Mouse (Mus musculus): ENCODE results near the gene C3. TPM values are rescaled to one million over a fixed set of nuclear protein-coding genes. Genes with fewer than 3 reads are reported as not detected.

Gene C3
- polyA plus RNA-seq, 1 experiment from 2014 or later, result 2.1 TPM

DNA sequence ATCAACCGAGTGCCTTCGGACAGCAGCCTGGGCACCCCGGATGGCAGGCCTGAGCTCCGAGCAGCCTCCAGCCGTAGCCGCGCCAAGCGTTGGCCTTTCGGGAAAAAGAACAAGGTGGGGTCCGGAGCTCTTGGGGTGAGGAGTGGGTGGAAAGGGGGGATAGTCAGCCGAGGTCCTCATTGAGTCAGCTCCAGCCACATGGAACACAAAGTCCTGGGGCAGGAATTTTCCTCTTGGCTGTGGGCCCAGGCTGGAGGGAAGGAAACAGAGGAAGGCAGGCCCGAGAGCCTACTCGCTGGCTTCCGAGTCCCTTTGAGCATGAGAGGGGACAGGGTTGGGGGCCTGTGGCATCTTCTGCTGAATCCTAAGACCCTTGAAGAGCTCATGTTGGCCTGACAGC, 27.4 kb upstream of the C3 start:
- WGBS, result 88% methylated on average over 14 of the region's 14 CpGs
- H3K4me3 ChIP-seq (ENCODE audit: low read length), result no peak overlapping the region
- H3K9me3 ChIP-seq (ENCODE audit: control insufficient read depth, low read length), result no peaks in the 10 kb centered on the region
- no peak overlapping the region for H3K4me2 ChIP-seq (ENCODE audit: low read length)
- H3K9ac ChIP-seq (ENCODE audit: low read depth, low read length), result no peak overlapping the region
- H3K27ac ChIP-seq (ENCODE audit: low read depth, low read length), result no peak overlapping the region
- H3K27me3 ChIP-seq (replicated peaks; ENCODE audit: control insufficient read depth, insufficient read depth, low read length), result no peaks in the 10 kb centered on the region
- H3K4me1 ChIP-seq (ENCODE audit: control insufficient read depth, insufficient read depth, low read depth, low read length), result peaks cover 4% of the 10 kb centered on the region
- peaks cover 2% of the 10 kb centered on the region; the same call in 1 of the 2 replicates for H3K36me3 ChIP-seq (ENCODE audit: control insufficient read depth, insufficient read depth, low read length)
- no peak for ATAC-seq

DNA sequence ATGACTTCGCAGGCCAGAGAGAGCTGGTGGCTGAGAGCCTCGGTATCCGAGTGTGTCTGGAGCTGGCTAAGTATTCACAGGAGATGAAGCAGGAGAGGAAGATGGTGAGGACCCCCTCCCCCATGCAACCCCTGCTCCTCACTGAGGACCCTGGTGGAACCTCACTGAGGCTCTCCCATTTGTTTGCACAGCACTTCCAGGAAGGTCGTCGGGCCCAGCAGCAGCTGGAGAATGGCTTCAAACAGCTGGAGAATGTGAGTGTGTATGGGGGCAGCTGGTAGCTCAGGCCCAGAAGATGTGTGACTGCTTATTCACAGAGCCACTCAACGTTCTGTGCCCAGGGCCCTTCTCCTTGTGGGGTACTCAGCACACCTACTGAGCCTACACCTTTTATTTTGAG, 25.4 kb upstream of the C3 start:
- Histone ChIP-seq H3K9ac (ENCODE audit: low read depth, low read length) (no peak overlapping the region), H3K27ac (ENCODE audit: low read depth, low read length) (no peak overlapping the region), H3K27me3 (replicated peaks; ENCODE audit: control insufficient read depth, insufficient read depth, low read length) (0 out of 2 replicates have a peak, but pooled peaks cover 2% of the 10 kb centered on the region), H3K4me2 (ENCODE audit: low read length) (no peak overlapping the region), H3K9me3 (ENCODE audit: control insufficient read depth, low read length) (no peaks in the 10 kb centered on the region), H3K4me1 (ENCODE audit: control insufficient read depth, insufficient read depth, low read depth, low read length) (peaks cover 19% of the 10 kb centered on the region), H3K4me3 (ENCODE audit: low read length) (no peak overlapping the region), H3K36me3 (ENCODE audit: control insufficient read depth, insufficient read depth, low read length) (peaks cover 2% of the 10 kb centered on the region; the same call in 1 of the 2 replicates)
- 85% methylated on average over 6 of the region's 6 CpGs for WGBS
- no peak for ATAC-seq

DNA sequence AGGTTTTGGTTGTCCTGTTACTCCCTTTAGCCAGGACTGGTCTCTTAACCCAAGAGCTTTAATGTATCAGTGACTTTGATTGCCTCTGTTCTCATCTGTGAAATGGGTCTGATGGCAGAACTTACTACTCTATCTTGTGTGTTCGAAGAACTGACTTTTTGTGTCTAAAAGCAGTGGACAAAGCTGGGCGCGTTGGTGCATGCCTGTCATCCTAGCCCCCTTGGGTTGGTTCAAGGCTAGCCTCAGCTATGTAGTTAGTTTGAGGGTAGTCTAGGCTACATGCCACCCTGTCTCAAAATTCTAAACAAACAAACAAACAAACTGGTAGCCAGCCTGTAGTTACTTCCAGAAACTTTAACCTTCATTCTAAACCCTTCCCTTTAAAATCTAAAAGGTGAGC, 23.5 kb upstream of the C3 start:
- Histone ChIP-seq H3K27me3 (replicated peaks; ENCODE audit: control insufficient read depth, insufficient read depth, low read length) (0 out of 2 replicates have a peak, but pooled peaks cover 2% of the 10 kb centered on the region), H3K4me2 (ENCODE audit: low read length) (no peak overlapping the region), H3K9me3 (ENCODE audit: control insufficient read depth, low read length) (no peaks in the 10 kb centered on the region), H3K4me1 (ENCODE audit: control insufficient read depth, insufficient read depth, low read depth, low read length) (peaks cover 25% of the 10 kb centered on the region), H3K9ac (ENCODE audit: low read depth, low read length) (no peak overlapping the region), H3K36me3 (ENCODE audit: control insufficient read depth, insufficient read depth, low read length) (peaks cover 2% of the 10 kb centered on the region; the same call in 1 of the 2 replicates), H3K4me3 (ENCODE audit: low read length) (no peak overlapping the region), H3K27ac (ENCODE audit: low read depth, low read length) (no peak overlapping the region)
- 98% methylated on average over 3 of the region's 3 CpGs for WGBS
- ATAC-seq, result no peak

DNA sequence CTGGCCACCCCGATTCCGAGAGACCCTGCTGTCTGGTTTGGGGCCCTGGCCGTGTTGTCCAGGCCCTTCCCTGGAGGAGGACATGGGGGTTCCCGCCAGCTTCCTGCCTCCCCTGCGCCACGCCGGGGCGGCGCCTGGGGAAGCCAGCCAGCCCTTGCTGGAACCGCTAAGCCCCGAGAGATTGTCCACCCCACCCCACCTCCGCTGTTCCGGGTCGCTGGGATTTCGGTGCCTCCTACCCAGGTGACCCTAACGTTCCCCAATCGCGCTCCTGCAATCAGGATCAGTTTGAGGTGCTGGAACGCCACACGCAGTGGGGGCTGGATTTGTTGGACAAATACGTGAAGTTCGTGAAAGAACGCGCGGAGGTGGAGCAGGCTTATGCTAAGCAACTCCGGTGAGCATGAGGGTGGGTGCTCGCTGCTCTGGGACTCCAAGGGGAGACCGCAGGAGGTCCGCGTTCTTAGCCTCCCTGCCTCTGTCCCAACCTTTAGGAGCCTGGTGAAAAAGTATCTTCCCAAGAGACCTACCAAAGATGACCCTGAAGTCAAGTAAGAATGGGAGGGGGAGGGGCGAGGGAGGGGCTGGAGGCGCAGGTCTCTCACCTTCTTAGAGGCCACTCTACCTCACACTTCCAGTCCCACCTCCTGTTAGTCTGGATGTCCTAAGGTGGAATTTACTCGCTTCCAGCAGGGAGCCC, 22.7 kb upstream of the C3 start:
- 0 out of 2 replicates have a peak, but pooled peaks cover 2% of the 10 kb centered on the region for H3K27me3 ChIP-seq (replicated peaks; ENCODE audit: control insufficient read depth, insufficient read depth, low read length)
- peak overlapping the region; percentile 64 for H3K9ac ChIP-seq (ENCODE audit: low read depth, low read length)
- peaks cover 29% of the 10 kb centered on the region for H3K4me1 ChIP-seq (ENCODE audit: control insufficient read depth, insufficient read depth, low read depth, low read length)
- H3K27ac ChIP-seq (ENCODE audit: low read depth, low read length), result 0 out of 2 replicates have a peak overlapping the region, but pooled peaks have one; percentile 51
- H3K4me2 ChIP-seq (ENCODE audit: low read length), result peak overlapping the region; percentile 93
- WGBS, result 4% methylated on average over 33 of the region's 33 CpGs
- ATAC-seq, result no peak
- H3K36me3 ChIP-seq (ENCODE audit: control insufficient read depth, insufficient read depth, low read length), result peaks cover 2% of the 10 kb centered on the region; the same call in 1 of the 2 replicates
- no peaks in the 10 kb centered on the region for H3K9me3 ChIP-seq (ENCODE audit: control insufficient read depth, low read length)
- H3K4me3 ChIP-seq (ENCODE audit: low read length), result peak overlapping the region; percentile 63

DNA sequence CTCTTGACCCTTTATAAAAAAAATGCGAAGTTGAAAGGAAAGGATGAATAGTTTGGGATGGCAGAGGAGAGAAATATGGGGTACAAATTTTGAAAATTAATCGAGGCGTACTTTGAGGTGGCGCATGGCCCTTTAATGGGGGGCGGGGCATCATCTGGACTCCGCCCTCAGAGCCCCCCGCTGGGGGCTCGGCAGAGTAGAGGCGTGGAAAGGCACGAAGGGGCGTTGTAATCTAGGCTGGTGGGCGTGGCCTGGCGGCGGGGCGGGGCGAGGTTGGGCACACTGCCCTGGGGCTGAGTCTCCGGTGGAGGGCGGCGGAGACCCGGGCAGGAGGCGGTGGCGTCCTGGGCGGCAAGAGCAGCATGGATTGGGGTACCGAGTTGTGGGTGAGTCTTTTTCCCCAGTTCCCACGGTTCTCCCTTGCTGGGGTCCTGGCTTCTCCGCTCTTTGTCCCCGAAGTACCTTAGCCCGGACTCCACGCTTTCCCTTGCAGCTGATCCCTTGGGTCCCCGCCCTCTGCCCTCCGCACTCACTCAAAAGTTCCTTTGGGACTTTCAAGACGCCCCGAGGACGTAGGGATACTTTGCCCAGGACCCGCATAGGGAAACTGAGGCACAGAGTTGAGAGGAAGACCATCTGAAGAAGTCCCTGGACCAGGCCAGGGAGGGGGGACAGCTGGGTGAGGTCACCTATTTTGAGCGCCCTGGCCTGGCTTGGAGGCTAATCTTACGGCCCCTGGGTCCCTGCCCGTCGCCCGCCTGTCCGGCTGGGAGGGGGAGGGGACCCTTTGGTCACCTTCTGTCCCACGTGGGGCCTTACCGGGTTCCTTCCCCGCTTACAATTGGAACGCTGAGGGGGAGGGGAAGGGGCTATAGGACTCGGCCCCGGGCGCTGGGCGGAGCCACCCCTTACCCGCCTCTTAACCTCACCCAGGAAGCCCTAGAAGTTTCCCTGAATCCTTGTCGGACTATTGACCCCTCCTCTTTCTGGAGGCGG, 21.5 kb upstream of the C3 start, which contains the start of gene Trip10:
Gene Trip10, plus strand, starts transcription at position 270 of the 996 bp plus-strand sequence.
- Histone ChIP-seq H3K9ac (ENCODE audit: low read depth, low read length) (peak within 1 kb of the TSS; percentile 64), H3K4me3 (ENCODE audit: low read length) (peak within 1 kb of the TSS; percentile 63), H3K4me2 (ENCODE audit: low read length) (peak within 1 kb of the TSS; percentile 93), H3K27me3 (replicated peaks; ENCODE audit: control insufficient read depth, insufficient read depth, low read length) (0 out of 2 replicates have a peak, but pooled peaks cover 2% of the 10 kb centered on the region), H3K36me3 (ENCODE audit: control insufficient read depth, insufficient read depth, low read length) (peaks cover 2% of the 10 kb centered on the region; the same call in 1 of the 2 replicates), H3K9me3 (ENCODE audit: control insufficient read depth, low read length) (no peaks in the 10 kb centered on the region), H3K4me1 (ENCODE audit: control insufficient read depth, insufficient read depth, low read depth, low read length) (peaks cover 29% of the 10 kb centered on the region), H3K27ac (ENCODE audit: low read depth, low read length) (peak within 1 kb of the TSS; percentile 84)
- under 1% methylated on average over 43 of the region's 52 CpGs for WGBS
- ATAC-seq, result no peak; the same call in 1 of the 2 replicates

DNA sequence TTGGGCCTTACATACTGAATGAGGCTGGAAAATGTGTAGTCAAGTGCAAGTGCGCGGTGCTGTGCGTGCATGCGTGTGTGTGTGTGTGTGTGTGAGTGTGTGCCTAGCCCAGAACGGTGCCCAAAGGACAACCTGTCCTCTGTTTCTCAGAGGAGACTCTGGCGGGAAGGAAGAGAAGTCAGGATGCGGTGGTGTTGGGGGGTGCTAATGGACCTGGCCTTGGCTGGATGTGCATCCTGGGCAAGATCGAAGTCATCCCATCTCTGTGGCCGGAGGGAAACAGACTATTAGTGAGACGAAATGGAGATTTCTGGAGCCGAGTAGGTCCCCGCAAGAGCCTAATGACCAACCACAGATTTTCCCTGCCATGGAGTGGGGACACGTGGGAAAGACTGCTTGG, 20.8 kb upstream of the C3 start:
- peak overlapping the region; percentile 84 for H3K27ac ChIP-seq (ENCODE audit: low read depth, low read length)
- peak overlapping the region; percentile 63 for H3K4me3 ChIP-seq (ENCODE audit: low read length)
- no peak for ATAC-seq
- H3K36me3 ChIP-seq (ENCODE audit: control insufficient read depth, insufficient read depth, low read length), result no peaks in the 10 kb centered on the region
- no peaks in the 10 kb centered on the region for H3K9me3 ChIP-seq (ENCODE audit: control insufficient read depth, low read length)
- H3K27me3 ChIP-seq (replicated peaks; ENCODE audit: control insufficient read depth, insufficient read depth, low read length), result 0 out of 2 replicates have a peak, but pooled peaks cover 2% of the 10 kb centered on the region
- H3K4me2 ChIP-seq (ENCODE audit: low read length), result peak overlapping the region; percentile 93
- H3K9ac ChIP-seq (ENCODE audit: low read depth, low read length), result peak overlapping the region; percentile 64
- peaks cover 29% of the 10 kb centered on the region for H3K4me1 ChIP-seq (ENCODE audit: control insufficient read depth, insufficient read depth, low read depth, low read length)
- WGBS, result 9% methylated on average over 13 of the region's 13 CpGs

DNA sequence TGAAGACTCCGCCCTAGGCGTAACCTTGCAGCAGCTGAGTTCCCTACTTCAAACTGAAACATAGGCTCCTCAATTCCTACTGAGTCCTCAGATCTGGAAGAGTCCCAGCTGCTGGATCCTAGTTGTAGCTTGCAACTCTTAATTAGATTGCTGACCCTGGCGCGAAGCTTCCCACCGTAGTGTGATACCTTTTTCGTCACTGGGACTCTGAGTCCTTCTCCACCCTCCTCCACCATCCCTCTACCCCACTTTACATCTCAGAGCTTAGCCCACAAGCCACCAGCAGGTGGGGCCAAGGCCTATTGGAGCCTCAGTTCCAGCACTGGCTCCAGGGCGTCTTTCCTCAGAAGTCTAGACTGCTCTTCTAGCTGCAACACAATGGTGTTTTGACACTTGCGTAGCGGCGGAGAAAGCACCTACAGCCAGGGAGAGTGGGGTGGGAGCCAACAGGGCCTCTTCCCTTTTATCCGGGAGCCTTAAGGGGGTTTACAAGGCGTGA, 20.3 kb upstream of the C3 start, which contains the start of gene Gpr108:
Gene Gpr108, minus strand, starts transcription at position 246 of the 499 bp plus-strand sequence.
- H3K27ac ChIP-seq (ENCODE audit: low read depth, low read length), result peak within 1 kb of the TSS; percentile 99
- peak within 1 kb of the TSS; percentile 87 for H3K9ac ChIP-seq (ENCODE audit: low read depth, low read length)
- peak; percentile 50 for ATAC-seq
- no peaks in the 10 kb centered on the region for H3K36me3 ChIP-seq (ENCODE audit: control insufficient read depth, insufficient read depth, low read length)
- no peaks in the 10 kb centered on the region for H3K9me3 ChIP-seq (ENCODE audit: control insufficient read depth, low read length)
- peaks cover 29% of the 10 kb centered on the region for H3K4me1 ChIP-seq (ENCODE audit: control insufficient read depth, insufficient read depth, low read depth, low read length)
- H3K27me3 ChIP-seq (replicated peaks; ENCODE audit: control insufficient read depth, insufficient read depth, low read length), result 0 out of 2 replicates have a peak, but pooled peaks cover 2% of the 10 kb centered on the region
- H3K4me2 ChIP-seq (ENCODE audit: low read length), result peak within 1 kb of the TSS; percentile 93
- WGBS, result 1% methylated on average over 12 of the region's 12 CpGs
- H3K4me3 ChIP-seq (ENCODE audit: low read length), result peak within 1 kb of the TSS; percentile 79

DNA sequence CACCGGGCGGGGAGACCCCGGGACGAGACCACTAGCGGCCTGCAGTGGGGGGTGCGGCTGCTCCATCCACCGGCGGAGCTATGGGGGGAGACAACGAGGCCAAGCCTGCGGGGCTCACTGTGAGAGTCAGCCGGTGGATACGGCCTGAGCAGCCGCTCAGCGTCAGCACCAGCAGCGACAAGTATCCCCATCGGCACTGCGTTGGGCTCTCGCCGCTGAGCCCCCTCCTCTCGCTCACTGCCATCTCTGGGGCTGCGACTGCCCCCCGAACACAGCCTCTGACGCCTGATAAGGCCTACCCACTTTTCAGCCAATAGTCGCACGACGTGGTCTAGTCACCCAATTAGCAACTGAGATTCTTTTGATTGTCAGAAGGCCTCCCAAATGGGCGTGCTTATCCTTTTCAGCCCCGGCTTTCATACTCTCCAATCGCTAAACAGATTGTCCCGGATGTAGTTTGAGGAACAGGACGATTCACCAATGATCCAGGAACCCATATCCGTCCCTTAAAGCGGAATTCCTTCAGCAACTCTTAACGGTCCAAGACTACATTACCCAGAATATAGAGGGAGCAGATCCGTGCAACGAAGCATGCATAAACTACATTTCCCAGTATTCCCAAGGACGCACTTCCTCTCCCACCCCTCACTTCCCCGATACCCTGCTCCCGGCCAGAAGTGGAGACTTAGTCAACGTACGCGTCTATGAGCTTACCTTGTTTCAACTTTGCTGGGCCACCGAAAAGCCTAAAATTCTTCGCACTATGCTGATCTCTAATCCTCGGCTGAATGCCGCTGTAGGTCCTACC, 19.7 kb upstream of the C3 start:
- Histone ChIP-seq H3K27me3 (replicated peaks; ENCODE audit: control insufficient read depth, insufficient read depth, low read length) (0 out of 2 replicates have a peak, but pooled peaks cover 2% of the 10 kb centered on the region), H3K4me1 (ENCODE audit: control insufficient read depth, insufficient read depth, low read depth, low read length) (peaks cover 29% of the 10 kb centered on the region), H3K4me3 (ENCODE audit: low read length) (peak overlapping the region; percentile 79), H3K9ac (ENCODE audit: low read depth, low read length) (peak overlapping the region; percentile 87), H3K9me3 (ENCODE audit: control insufficient read depth, low read length) (no peaks in the 10 kb centered on the region), H3K36me3 (ENCODE audit: control insufficient read depth, insufficient read depth, low read length) (peaks cover 1% of the 10 kb centered on the region; the same call in 1 of the 2 replicates), H3K27ac (ENCODE audit: low read depth, low read length) (peak overlapping the region; percentile 99), H3K4me2 (ENCODE audit: low read length) (peak overlapping the region; percentile 93)
- under 1% methylated on average over 46 of the region's 46 CpGs for WGBS
- ATAC-seq, result peak; percentile 96
